Mouse (Mus musculus) v-Abl transformed pro-B cells (cell line): Measurements from ENCODE around the gene Pfkl.
"Not testable (repeated sequence)": the region's sequence is repeated elsewhere in the genome, so short reads cannot be mapped to it uniquely, and the experiment has no call there.

ENCODE experiments used
- in situ Hi-C, 2 experiments: fragments of 400-800 bp; cut with MboI; formaldehyde crosslinking; loops; one replicate each; pipeline ENCODE4 v1.15.1; 2025; ENCODE audit not compliant: unreplicated experiment in 2 of 2

Pfkl gene

GRCm38 (mm10) chr10:77976458-77977150 is 33.3 kb downstream of the Pfkl start:
- in situ Hi-C loops = loop anchor here in 1 of 2 experiments (10.0 kb wide), 1 partner anchor 352 kb away; the partner anchor contains the start of gene Ube2g2

GRCm38 (mm10) chr10:77975653-77976052 is 34.2 kb downstream of the Pfkl start:
- in situ Hi-C loops = loop anchor here in 1 of 2 experiments (10.0 kb wide), 1 partner anchor 351 kb away; the partner anchor contains the start of gene Ube2g2

GRCm38 (mm10) chr10:77974811-77975210 is 35.1 kb downstream of the Pfkl start:
- in situ Hi-C loops = loop anchor here in 1 of 2 experiments (10.0 kb wide), 1 partner anchor 350 kb away; the partner anchor contains the start of gene Ube2g2

DNA sequence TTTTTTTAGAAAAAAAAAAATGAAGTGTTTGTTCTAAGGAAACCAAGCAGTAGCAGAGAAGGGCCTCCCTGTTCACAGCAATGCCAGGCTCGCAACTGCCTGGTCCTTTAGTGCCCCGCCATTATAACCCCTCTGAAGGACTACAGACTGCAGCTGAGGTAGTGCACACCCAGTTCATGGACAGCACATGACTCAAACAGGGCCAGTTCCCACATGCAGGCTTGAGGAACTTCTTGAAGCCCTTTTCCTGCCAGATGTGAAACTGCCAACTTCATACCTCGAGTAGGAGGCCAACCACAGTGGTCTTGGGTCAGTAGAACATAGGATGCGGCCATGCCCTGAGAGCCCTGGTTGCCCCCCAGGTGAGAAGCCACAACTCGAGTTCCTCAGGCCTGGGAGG is 35.6 kb downstream of the Pfkl start:
- in situ Hi-C loops = loop anchor here in 1 of 2 experiments (10.0 kb wide), 1 partner anchor 350 kb away; the partner anchor contains the start of gene Ube2g2

- in situ Hi-C loops = loop anchor here in 1 of 2 experiments (10.0 kb wide), 1 partner anchor 347 kb away; the partner anchor contains the start of gene Ube2g2
These were observed 38.0 kb downstream of the Pfkl start for GRCm38 (mm10) chr10:77971709-77972553.

- in situ Hi-C loops = loop anchor here in 1 of 2 experiments (10.0 kb wide), 1 partner anchor 346 kb away; the partner anchor contains the start of gene Ube2g2
These were observed 38.7 kb downstream of the Pfkl start for GRCm38 (mm10) chr10:77971191-77971590.

DNA sequence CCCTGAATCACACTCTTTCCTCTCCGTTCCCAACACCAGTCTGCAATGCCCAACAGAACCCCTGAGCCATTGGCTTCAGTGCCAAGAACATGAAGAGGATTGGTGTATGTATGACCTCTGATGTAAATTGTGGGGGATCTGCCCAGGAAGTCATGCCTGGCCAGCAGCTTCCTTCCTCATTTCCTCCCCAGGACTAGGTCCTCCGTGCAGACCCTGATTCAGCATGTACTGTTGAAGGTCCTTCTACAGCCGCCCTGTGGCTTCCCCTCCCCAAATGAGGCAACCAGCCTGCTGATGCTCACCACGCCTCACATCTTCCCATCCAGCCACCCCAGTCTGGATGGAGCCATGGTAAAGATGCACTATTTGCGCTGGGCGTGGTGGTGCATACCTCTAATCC is 39.4 kb downstream of the Pfkl start, which contains the start of gene Trpm2:
Gene Trpm2, minus strand, starts transcription at position 83 of the 400 bp plus-strand sequence.
- in situ Hi-C loops = loop anchor here in 1 of 2 experiments (10.0 kb wide), 1 partner anchor 346 kb away; the partner anchor contains the start of gene Ube2g2

DNA sequence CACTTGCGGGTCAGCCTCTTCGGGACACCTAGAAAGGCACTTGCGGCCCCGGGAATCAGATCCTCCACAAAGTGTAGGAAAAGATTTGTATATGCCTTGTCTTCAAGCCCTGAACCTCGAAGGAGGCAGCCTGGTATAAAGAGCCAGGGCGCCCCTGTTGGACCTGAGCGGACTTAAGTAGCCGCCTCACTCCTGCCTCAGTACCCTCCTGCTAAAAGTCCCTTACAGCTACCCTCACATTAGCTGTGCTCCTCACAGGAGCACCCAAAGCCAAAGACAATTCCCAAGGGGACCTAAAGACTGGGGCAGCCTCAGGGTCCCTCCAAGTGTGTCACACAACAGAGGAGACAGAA is 39.9 kb downstream of the Pfkl start:
- in situ Hi-C loops = loop anchor here in 1 of 2 experiments (10.0 kb wide), 1 partner anchor 345 kb away; the partner anchor contains the start of gene Ube2g2

- in situ Hi-C loops = no loop called here
These were observed 40.5 kb downstream of the Pfkl start for GRCm38 (mm10) chr10:77969274-77969972.

GRCm38 (mm10) chr10:77963971-77964370 is 45.9 kb downstream of the Pfkl start:
- in situ Hi-C loops = no loop called here

DNA sequence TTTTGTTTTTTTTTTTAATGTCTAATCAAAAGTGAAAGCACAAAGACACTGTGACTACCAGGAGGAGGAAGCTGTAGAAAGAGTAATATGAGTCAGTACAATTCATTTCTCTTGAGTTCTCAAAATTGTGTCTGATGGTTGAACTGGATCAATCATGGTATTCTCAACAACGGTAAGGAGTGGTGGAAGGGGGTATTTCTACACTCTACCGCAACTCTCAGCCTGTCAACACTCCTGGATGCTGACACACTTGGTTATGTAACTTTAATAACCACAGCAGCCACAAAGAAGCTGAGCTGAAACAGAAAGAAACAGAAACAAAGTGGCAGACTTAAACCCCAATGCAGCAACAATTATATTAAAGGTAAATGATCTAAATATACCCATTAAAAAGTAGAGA is 47.2 kb downstream of the Pfkl start:
- in situ Hi-C loops = no loop called here

DNA sequence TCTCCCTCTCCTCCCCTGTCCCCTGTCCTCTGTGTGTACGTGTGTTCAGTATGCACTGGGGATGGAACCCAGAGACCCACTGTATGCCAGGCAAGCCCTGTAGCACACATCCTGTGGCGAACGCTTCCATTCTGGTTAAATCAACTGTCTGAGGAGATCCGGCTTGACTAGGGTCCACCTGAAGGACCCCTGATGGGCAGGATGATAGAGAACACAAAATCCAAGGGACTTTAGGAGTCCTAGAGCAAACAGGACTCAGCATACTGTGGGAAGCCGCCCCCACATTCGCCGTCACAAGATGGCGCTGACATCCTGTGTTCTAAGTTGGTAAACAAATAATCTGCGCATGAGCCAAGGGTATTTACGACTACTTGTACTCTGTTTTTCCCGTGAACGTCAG is 59.4 kb downstream of the Pfkl start:
- in situ Hi-C loops = not testable (repeated sequence)

- in situ Hi-C loops = no loop called here
These were observed 70.2 kb downstream of the Pfkl start for GRCm38 (mm10) chr10:77939685-77940084.
